Mouse (Mus musculus) E14TG2a.4 (cell line): Measurements from ENCODE around the gene Atxn10.

Source experiments
- CTCF ChIP-seq: conservative IDR thresholded peaks from 2 replicates; pipeline ENCODE4 v1.5.1; 2014; ENCODE audit warnings: low read length
- NANOG ChIP-seq: IDR thresholded peaks from 2 replicates; pipeline ENCODE4 v1.6.1; 2014; ENCODE audit warnings: borderline replicate concordance, low read length, mixed read lengths
- POU5F1 ChIP-seq: IDR thresholded peaks from 2 replicates; pipeline ENCODE4 v1.6.1; 2014; ENCODE audit warnings: low read length, borderline replicate concordance

DNA sequence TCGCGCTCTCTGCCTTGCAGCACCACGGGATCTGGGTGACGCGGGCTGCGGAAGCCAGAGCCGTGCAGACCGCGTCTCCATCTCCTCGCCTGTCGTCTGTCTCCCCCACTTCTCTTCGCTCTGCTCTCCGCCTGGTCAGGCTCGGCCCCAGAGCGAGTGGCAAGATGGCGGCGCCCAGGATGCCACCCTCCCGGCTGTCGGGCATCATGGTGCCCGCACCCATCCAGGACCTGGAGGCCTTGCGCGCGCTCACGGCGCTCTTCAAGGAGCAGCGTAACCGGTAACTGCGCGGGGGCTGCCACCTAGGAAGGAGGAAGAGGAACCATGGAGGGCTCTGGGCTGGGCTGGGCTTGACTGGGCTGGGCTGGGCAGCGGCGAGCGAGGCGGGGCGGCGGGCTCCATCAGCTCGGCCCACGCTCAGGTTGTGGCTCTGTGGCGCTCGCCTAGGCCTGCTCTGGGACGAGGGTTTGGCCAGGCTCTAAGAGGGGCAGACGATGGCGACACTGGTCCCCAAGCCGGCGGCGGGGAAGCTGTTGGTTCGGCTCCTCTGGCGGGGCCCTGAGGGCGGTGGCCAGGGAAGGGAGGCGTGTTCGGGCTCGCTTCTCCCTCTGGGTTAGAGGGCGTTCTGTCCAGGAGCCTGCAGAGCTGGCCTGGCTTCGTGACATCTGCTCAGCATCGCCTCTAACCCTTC, 401 bp downstream of the Atxn10 start:
- no peak for TF ChIP-seq CTCF
- TF ChIP-seq NANOG, result no peak
- TF ChIP-seq POU5F1, result no peak
